Comparison of ENCODE assay signal across 8 mouse cellular contexts in the genomic region with DNA sequence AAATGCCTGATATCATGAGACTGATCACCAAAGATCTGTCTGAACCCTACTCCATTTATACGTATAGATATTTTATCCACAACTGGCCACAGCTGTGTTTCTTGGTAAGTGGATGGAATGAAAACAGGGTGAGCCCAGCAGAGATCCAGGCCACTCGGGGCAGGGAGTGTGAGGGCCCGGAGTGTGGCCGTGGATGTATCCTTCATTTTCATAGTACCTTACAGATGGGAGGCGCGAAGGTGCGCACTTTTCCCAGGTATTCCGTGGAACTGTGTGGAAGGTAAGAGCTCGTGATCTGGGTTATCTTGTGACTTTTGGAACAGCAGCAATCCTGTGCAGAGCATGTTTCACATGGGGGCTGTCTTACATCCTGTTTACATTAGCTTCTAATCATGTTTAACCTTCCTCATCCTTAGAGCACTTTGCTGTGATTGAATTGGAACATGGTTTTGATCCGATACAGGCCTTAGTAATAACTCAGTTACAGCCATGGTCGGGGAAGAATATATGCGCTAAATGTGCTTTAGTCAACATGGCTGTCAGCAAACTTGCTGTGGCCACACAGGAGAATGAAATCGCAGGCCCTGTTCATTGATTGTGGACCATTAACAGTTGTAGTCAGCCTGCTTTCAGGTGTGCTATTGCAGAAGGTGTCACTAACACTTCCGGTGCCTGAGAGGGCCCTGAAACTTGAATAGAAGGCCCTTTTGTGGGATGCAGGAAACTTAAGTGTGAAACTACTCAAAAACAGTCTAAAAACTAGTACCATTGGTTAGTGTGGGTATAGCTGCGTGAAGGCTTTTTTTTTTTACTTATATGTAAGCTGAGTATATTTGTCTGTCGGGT. TPM values are rescaled to one million over a fixed set of nuclear protein-coding genes. Genes with fewer than 3 reads are reported as not detected.
DNase-seq lines count a peak whose midpoint lies in the region; ATAC-seq lines count a peak whose summit lies in the region.

No protein-coding gene starts in this region.

- H3K36me3 ChIP-seq in embryonic facial prominence, embryonic 15.5 days, result no peaks in the 10 kb centered on the region
- H3K36me3 ChIP-seq in intestine, embryonic 15.5 days, result no peaks in the 10 kb centered on the region
- H3K36me3 ChIP-seq in midbrain, embryonic 12.5 days, result no peaks in the 10 kb centered on the region

- peak overlapping the region; percentile 72 for H3K4me3 ChIP-seq in embryonic facial prominence, embryonic 15.5 days (replicated peaks)
- H3K4me3 ChIP-seq in intestine, embryonic 15.5 days (replicated peaks), result peak overlapping the region; percentile 80
- H3K4me3 ChIP-seq in midbrain, embryonic 12.5 days, result peak overlapping the region; percentile 98

- H3K27me3 ChIP-seq in embryonic facial prominence, embryonic 15.5 days, result no peaks in the 10 kb centered on the region
- H3K27me3 ChIP-seq in intestine, embryonic 15.5 days (replicated peaks), result no peaks in the 10 kb centered on the region
- H3K27me3 ChIP-seq in midbrain, embryonic 12.5 days, result no peaks in the 10 kb centered on the region

- no peaks in the 10 kb centered on the region for H3K9me3 ChIP-seq in embryonic facial prominence, embryonic 15.5 days (replicated peaks)
- H3K9me3 ChIP-seq in intestine, embryonic 15.5 days, result no peaks in the 10 kb centered on the region
- H3K9me3 ChIP-seq in midbrain, embryonic 12.5 days, result no peaks in the 10 kb centered on the region

- DNase-seq in heart, adult 11 months, result peak; percentile 89
- DNase-seq in heart, postnatal 25 days (ENCODE audit: low spot score), result no peak
- peak; percentile 43 for DNase-seq in CD4-positive helper T cell, adult 2 months (ENCODE audit: low read depth, low spot score)
- no peak for DNase-seq in retina, embryonic 14.5 days (ENCODE audit: low spot score)
- no peak for DNase-seq in c-Kit-positive CD71-positive TER-119-positive erythroid progenitor cells, embryonic 14.5 days (ENCODE audit: low spot score)

- no peak overlapping the region for H3K27ac ChIP-seq in embryonic facial prominence, embryonic 15.5 days (replicated peaks)
- peak overlapping the region; percentile 28; the same call in 1 of the 2 replicates for H3K27ac ChIP-seq in intestine, embryonic 15.5 days
- peak overlapping the region; percentile 88 for H3K27ac ChIP-seq in midbrain, embryonic 12.5 days (replicated peaks)

- ATAC-seq in embryonic facial prominence, embryonic 15.5 days (ENCODE audit: insufficient number of reproducible peaks, low FRiP score, low TSS enrichment, low read depth), result no peak
- peak; percentile 6; the same call in 1 of the 2 replicates for ATAC-seq in intestine, embryonic 15.5 days
- no peak for ATAC-seq in midbrain, embryonic 12.5 days (ENCODE audit: low FRiP score, low read depth)

- H3K4me1 ChIP-seq in embryonic facial prominence, embryonic 15.5 days, result peaks cover 24% of the 10 kb centered on the region
- H3K4me1 ChIP-seq in intestine, embryonic 15.5 days (replicated peaks), result peaks cover 10% of the 10 kb centered on the region
- peaks cover 23% of the 10 kb centered on the region for H3K4me1 ChIP-seq in midbrain, embryonic 12.5 days

- peak overlapping the region; percentile 81 for H3K9ac ChIP-seq in embryonic facial prominence, embryonic 15.5 days
- H3K9ac ChIP-seq in intestine, embryonic 15.5 days, result peak overlapping the region; percentile 70
- peak overlapping the region; percentile 98 for H3K9ac ChIP-seq in midbrain, embryonic 12.5 days (replicated peaks)

- peak overlapping the region; percentile 87 for H3K4me2 ChIP-seq in embryonic facial prominence, embryonic 15.5 days (replicated peaks)
- peak overlapping the region; percentile 75 for H3K4me2 ChIP-seq in intestine, embryonic 15.5 days (replicated peaks)
- peak overlapping the region; percentile 86 for H3K4me2 ChIP-seq in midbrain, embryonic 12.5 days (replicated peaks)

- intact Hi-C loops in heart, postnatal 25 days (cut with DNase I), result loop anchor here (2.0 kb wide), 1 partner anchor 107 kb away; a partner anchor contains a TSS

- WGBS in embryonic facial prominence, embryonic 15.5 days, result 40% methylated on average over 16 of the region's 16 CpGs
- 28% methylated on average over 16 of the region's 16 CpGs for WGBS in intestine, embryonic 15.5 days
- WGBS in midbrain, embryonic 12.5 days, result 50% methylated on average over 16 of the region's 16 CpGs

RNA-seq across cellular contexts. Expression of a gene that starts 1.5 kb away (rescaled TPM):
- total RNA-seq in heart, postnatal 25 days (2021), result 10 to 100 TPM; 20.1 to 21.7 TPM
- 11.0 and 11.1 TPM in 2 replicates for polyA plus RNA-seq in embryonic facial prominence, embryonic 15.5 days (2015; fragmentation: Nextera tagmentation; extraction: Ambion mirVana)
- 10.8 and 11.1 TPM in 2 replicates for polyA plus RNA-seq in intestine, embryonic 15.5 days (2015; fragmentation: Nextera tagmentation; extraction: Ambion mirVana)
- polyA plus RNA-seq in midbrain, embryonic 12.5 days (2016; fragmentation: Nextera tagmentation; extraction: Ambion mirVana), result 23.3 and 28.2 TPM in 2 replicates

Comparison
In these comparisons a context has a peak if more than half of its experiments do, and no peak if none do; other contexts are left out.
1. DNase-seq: peak in heart, adult 11 months (single experiment) and CD4-positive helper T cell, adult 2 months (single experiment); none in heart, postnatal 25 days (single experiment), retina, embryonic 14.5 days (single experiment) and c-Kit-positive CD71-positive TER-119-positive erythroid progenitor cells, embryonic 14.5 days (single experiment).
2. Peak in every context shown above with its lines, with median percentiles within 50 percentile points of each other: H3K4me2 ChIP-seq, H3K4me3 ChIP-seq and H3K9ac ChIP-seq.